Mouse (Mus musculus): Measurements from ENCODE around the gene Tbl3.
A peak's percentile ranks its signal among the peaks of the same experiment; 100 is the strongest.
"Not testable (repeated sequence)": the region's sequence is repeated elsewhere in the genome, so short reads cannot be mapped to it uniquely, and the experiment has no call there.

Tbl3 gene

GRCm38 (mm10) chr17:24727618-24728017 lies 20.2 kb upstream of the Tbl3 start, which contains the start of gene Rpl3l:
TSS of gene Rpl3l (plus strand) at chr17:24727820.
- DNase-seq (ENCODE audit: low spot score), result no peak

- no peak for DNase-seq (ENCODE audit: low spot score)
Observed at GRCm38 (mm10) chr17:24725637-24726390, 18.4 kb upstream of the Tbl3 start.

- peak; percentile 95 for DNase-seq (ENCODE audit: low spot score)
Observed at GRCm38 (mm10) chr17:24724184-24724583, 16.7 kb upstream of the Tbl3 start, which contains the start of gene Ndufb10. TSS of gene Ndufb10 (minus strand) at chr17:24724478.

DNA sequence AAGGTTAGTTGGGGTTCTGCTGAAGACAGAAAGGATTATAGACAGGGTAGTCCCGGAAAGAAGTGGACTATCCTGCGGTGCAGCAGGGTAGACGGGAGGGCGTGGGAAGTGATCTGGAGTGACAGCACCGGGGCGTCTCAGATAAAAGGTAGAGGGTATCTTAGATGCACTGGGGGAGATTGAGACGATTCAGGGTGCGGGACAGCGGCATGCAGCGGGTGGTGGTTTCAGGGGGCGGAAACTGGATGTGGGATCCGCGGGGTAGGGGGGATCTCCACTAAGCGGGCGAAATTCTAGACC lies 16.4 kb upstream of the Tbl3 start:
- DNase-seq (ENCODE audit: low spot score), result peak; percentile 62

DNA sequence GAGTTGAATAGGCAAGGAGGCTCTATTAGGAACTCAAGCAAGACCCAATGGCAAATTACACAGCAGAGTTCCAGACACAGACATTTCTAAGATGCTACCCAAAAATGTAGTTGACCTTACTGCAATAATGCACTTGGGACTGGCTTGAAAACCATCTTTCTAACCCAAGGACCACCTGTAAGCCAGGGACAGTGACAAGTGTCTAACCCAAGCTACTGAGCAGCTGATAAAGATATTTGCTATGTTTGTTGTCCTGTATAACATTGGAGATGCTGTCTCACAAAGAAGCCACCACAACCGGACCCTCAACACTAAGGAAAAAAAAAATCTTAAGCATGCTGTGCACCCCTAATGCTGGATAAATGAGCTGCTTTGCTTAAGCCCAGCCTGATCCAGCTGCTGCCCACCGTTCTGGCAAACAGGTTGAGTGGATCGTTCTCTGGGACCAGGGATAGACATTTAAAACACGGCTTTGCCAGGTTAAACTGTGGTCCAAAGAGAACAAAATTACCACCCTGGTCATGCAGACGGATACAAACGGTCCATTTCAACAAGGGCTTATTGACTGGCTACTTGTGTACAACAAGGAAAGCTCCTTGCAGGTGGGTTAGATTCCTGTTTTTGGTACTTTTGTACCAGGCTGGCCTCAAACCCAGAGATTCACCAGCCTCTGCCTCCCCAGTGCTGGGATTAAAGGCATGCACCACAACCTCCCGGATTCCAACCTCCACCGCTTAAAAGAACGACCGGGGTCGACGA lies 15.8 kb upstream of the Tbl3 start:
- peak; percentile 41 for DNase-seq (ENCODE audit: low spot score)

DNA sequence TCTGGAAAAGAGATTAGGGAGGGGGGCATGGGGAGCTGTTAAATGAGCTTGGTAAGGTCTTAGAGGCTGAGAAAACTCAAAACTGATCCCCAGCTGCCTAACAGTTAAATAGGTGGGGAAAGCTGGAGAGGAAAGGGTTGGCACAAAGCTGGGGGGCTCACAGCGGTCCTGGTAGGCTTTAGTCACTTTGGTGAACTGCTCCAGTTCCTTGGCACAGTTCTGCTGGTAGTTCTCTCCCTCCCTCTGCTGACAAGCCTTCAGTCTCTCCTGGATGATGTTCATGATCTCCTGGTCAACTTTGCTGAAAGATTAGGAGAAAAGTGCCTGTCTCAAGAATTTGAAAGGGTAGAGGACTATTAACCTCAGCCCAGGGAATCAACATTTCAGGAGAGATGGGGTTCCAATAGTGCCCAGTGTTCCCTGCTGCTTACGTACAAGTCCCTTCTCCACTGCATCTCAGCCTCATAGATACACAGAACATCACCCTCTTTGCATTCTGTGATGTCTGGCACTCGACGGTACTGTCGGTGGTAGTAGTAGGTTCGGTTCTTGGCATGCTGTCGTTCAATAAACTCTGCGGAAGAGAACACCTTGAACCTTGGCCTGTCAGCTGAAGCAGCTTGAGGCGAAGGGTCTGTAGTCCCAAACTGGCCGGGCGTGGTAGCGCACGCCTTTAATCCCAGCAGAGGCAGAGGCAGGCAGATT lies 14.9 kb upstream of the Tbl3 start:
- DNase-seq (ENCODE audit: low spot score), result peak; percentile 37

GRCm38 (mm10) chr17:24721383-24721955 lies 14.0 kb upstream of the Tbl3 start:
- not testable (repeated sequence) for DNase-seq (ENCODE audit: low spot score)

DNA sequence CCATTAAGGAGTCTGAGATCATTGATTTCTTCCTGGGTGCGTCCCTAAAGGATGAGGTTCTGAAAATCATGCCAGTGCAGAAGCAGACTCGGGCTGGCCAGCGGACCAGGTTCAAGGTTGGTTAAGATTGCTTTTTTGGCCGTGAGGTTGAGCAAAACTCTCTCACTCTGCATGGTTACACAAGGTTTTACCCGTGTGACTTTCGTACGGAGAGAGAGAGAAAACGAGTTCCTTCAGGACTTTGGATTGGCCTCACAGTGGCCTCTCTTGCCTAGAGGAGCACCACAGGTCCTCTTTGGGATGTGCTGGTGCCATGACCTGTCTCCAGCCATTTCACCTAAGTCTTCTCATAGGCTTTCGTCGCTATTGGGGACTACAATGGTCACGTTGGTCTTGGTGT lies 13.2 kb upstream of the Tbl3 start:
- DNase-seq (ENCODE audit: low spot score), result not testable (repeated sequence)

DNA sequence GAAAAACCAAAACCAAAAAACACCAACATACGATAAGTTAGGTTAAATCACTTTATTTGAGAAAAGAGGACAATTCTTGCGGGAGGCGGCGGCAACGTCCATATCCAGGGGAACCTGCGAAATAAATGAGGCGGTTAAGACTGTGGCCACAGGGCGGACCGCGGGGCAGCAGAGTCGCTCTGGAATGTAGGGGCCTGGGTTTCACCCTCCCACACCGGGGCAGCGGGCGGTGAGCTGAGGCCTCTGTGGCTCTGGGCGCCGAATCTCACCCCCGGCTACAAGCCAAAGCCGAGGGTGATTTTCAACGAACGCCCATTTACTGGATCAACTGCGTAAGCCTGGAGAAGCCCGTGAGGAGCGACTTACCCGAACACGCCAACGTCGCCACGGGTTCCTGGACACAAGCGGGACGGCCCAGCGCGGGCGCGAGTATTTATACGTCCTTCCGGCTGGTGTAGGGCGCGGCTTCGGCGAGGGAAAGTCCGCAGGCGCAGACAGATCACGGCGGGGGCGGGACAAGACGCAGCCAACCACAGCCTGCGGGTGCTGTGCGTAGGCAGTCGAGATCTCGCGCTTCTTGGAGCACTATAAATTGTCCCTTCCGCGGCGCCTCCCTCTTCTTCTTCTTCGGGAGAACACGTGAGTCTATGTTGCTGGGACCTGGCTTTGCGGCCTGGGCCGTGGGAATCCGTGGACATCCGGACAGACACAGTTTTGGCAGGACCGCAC lies 12.2 kb upstream of the Tbl3 start:
- peak; percentile 97 for DNase-seq (ENCODE audit: low spot score)

- DNase-seq (ENCODE audit: low spot score), result not testable (repeated sequence)
Observed at GRCm38 (mm10) chr17:24718938-24719337, 11.5 kb upstream of the Tbl3 start.

- DNase-seq (ENCODE audit: low spot score), result no peak
Observed at GRCm38 (mm10) chr17:24717943-24718342, 10.5 kb upstream of the Tbl3 start, which contains the start of the genes Rnf151 and Rps2. TSS of gene Rnf151 (minus strand) at chr17:24718063. TSS of gene Rps2 (plus strand) at chr17:24718116.

GRCm38 (mm10) chr17:24716166-24716682 lies 8.8 kb upstream of the Tbl3 start:
- no peak for DNase-seq (ENCODE audit: low spot score)

- no peak for DNase-seq (ENCODE audit: low spot score)
Observed at GRCm38 (mm10) chr17:24715556-24715955, 8.1 kb upstream of the Tbl3 start.

DNA sequence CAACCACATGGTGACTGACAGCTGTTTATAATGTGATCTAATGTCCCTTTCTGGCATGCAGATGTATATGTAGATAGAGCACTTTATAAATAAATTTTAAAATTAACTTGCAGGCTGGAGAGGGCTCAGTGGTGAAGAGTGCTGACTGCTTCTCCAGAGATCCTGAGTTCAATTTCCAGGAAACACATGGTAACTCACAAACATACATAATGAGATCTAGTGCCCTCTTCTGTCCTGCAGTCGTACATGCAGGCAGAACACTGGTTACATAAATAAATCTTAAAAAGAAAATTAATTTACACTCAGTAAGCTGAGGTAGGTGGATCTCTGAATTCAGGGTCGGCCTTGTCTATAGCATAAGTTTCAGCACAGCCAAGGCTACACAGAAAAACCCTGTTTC lies 1.2 kb upstream of the Tbl3 start:
- peak; percentile 45 for DNase-seq (ENCODE audit: low spot score)

DNA sequence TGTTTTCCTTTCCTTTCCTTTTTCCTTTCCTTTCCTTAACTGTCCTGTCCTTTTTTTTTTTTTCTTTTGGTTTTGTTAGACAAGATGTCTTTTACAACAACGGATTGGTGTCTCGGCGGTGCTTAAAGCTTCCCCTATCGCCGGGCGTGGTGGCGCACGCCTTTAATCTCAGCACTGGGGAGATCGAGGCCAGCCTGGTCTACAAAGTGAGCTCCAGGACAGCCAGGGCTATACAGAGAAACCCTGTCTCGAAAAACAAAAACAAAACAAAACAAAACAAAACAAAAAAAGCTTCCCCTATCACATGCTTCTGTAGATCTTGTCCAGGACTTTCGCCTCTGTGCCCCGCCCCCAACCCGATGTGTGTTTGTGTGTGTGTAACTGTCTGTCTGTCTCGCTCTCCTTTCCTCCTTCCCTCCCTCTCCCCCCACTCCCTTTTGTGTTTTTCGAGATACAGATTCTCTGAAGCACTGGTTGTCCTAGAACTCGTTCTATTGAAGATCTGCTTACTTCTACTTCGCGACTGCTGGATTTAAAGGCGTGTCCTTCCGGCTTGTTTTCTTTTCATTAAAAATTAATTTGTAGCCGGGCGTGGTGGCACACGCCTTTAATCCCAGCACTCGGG lies 453 bp upstream of the Tbl3 start:
- no peak for DNase-seq (ENCODE audit: low spot score)

DNA sequence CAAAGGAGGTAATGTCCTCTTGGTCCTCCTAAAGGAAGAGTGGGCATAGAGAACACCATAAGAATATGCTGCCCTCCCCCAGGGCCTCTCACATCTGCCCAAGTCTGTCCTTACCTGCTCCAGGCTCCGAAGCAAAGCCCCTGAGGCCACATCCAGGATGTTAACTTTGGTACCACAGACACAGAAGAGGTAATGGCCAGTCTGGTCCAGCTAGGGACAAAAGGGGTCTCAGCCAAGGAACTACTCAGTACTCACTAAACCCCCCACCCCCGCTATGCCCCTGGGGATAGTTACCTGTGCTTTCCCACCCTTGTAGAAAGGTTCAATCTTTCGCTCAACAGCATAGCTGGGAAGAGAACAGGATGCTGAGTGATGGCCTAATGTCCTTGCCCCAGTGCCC lies 1.6 kb downstream of the Tbl3 start:
- no peak for DNase-seq (ENCODE audit: low spot score)

- no peak for DNase-seq (ENCODE audit: low spot score)
Observed at GRCm38 (mm10) chr17:24701251-24701650, 6.2 kb downstream of the Tbl3 start.

GRCm38 (mm10) chr17:24699473-24699872 lies 8.0 kb downstream of the Tbl3 start:
- no peak for DNase-seq (ENCODE audit: low spot score)

GRCm38 (mm10) chr17:24698715-24699114 lies 8.7 kb downstream of the Tbl3 start:
- DNase-seq (ENCODE audit: low spot score), result no peak

DNA sequence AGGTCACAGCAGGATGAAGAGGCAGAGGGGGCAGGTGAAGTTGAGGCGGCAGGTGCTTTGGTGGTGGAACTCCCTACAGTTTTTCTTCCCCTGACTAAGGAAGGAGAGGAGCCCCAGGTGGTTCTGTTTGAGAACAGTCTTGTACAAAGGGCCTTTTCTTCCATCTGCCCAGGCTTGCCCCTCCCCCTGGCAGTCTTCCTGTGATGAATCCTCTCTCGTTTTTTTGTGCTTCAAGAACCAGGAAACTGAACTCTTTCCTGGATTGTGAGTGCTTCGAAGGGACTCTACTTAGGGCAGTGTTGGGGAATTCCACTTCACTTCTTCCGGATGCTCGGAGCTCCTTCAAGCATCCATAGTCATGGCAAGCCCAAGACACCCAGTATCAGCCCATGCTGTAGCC lies 9.5 kb downstream of the Tbl3 start:
- DNase-seq (ENCODE audit: low spot score), result no peak

Data from c-Kit-positive CD71-positive TER-119-positive erythroid progenitor cells, embryonic 14.5 days (primary cell).